Mouse (Mus musculus) midbrain, postnatal 0 days (tissue): ENCODE measurements around the gene Gm20521. TPM values are rescaled to one million over a fixed set of nuclear protein-coding genes. Genes with fewer than 3 reads are reported as not detected.

Experiments used
- ATAC-seq: fragments of 200-750 bp; cut with Nextera tagmentation; 2 replicates; pipeline ENCODE4 v1.8.0; 2017; ENCODE audit warnings: moderate number of reproducible peaks, mild to moderate bottlenecking, moderate TSS enrichment, moderate library complexity; ENCODE audit not compliant: low FRiP score
- DNase-seq: peaks from one replicate; pipeline ENCODE4 v3.0.0-alpha.2; 2015; ENCODE audit warnings: low spot score
- H3K27ac ChIP-seq: fragments of 300-500 bp; sonication (generic); 2 replicates; pipeline ENCODE4 v1.5.1; 2014; ENCODE audit warnings: low read depth, mild to moderate bottlenecking, low read length, mixed read lengths
- H3K27me3 ChIP-seq: fragments of 300-500 bp; sonication (generic); 2 replicates; pipeline ENCODE4 v1.6.1; 2014; ENCODE audit warnings: low read length, control low read depth, mixed read lengths; ENCODE audit not compliant: insufficient read depth
- H3K36me3 ChIP-seq: fragments of 300-500 bp; sonication (generic); 2 replicates; pipeline ENCODE4 v1.6.1; 2014; ENCODE audit warnings: low read length, control low read depth, mixed read lengths; ENCODE audit not compliant: insufficient read depth
- H3K4me1 ChIP-seq: fragments of 300-500 bp; sonication (generic); 2 replicates; pipeline ENCODE4 v1.6.1; 2014; ENCODE audit warnings: mild to moderate bottlenecking, control low read depth, antibody characterized with exemption, low read length, mixed read lengths; ENCODE audit not compliant: insufficient read depth
- H3K4me2 ChIP-seq: fragments of 300-500 bp; sonication (generic); 2 replicates; pipeline ENCODE4 v1.6.1; 2014; ENCODE audit warnings: low read depth, mild to moderate bottlenecking, low read length, mixed read lengths; ENCODE audit not compliant: poor library complexity, severe bottlenecking
- H3K4me3 ChIP-seq: fragments of 300-500 bp; sonication (generic); 2 replicates; pipeline ENCODE4 v1.5.1; 2014; ENCODE audit warnings: low read depth, mild to moderate bottlenecking, low read length, moderate library complexity
- H3K9ac ChIP-seq: fragments of 300-500 bp; sonication (generic); replicated peaks from 2 replicates; pipeline ENCODE4 v1.6.1; 2014; ENCODE audit warnings: mild to moderate bottlenecking, low read length, moderate library complexity, mixed read lengths; ENCODE audit not compliant: poor library complexity, severe bottlenecking
- H3K9me3 ChIP-seq: fragments of 300-500 bp; sonication (generic); 2 replicates; pipeline ENCODE4 v1.6.1; 2016; ENCODE audit warnings: low read length, control low read depth
- CTCF ChIP-seq: IDR thresholded peaks from 2 replicates; pipeline ENCODE4 v1.5.1; 2016; ENCODE audit warnings: antibody characterized with exemption, mild to moderate bottlenecking
- WGBS: fragments of 180-500 bp; shearing (Covaris S2); extraction: QIAGEN DNeasy Blood & Tissue Kit; methylation state at CpG from one replicate; pipeline ENCODE4 v1.1.7; 2014; 5-methylcytosine and 5-hydroxymethylcytosine counted together
- polyA plus RNA-seq: library from polyadenylated mRNA; unstranded; fragments of >200 nt; fragmentation: Nextera tagmentation; extraction: Ambion mirVana; gene quantifications from 2 replicates; pipeline ENCODE4 v1.2.1, GENCODE M21; 2015
- total RNA-seq: library from RNA; depleted of rRNA; stranded (reverse); fragments of >200 nt; gene quantifications from 2 replicates; pipeline ENCODE4 v1.2.3, GENCODE M21; 2014

Gm20521 gene
- total and polyA plus RNA-seq, 2 experiments from 2014 or later = 0.82 to 1.6 TPM

DNA sequence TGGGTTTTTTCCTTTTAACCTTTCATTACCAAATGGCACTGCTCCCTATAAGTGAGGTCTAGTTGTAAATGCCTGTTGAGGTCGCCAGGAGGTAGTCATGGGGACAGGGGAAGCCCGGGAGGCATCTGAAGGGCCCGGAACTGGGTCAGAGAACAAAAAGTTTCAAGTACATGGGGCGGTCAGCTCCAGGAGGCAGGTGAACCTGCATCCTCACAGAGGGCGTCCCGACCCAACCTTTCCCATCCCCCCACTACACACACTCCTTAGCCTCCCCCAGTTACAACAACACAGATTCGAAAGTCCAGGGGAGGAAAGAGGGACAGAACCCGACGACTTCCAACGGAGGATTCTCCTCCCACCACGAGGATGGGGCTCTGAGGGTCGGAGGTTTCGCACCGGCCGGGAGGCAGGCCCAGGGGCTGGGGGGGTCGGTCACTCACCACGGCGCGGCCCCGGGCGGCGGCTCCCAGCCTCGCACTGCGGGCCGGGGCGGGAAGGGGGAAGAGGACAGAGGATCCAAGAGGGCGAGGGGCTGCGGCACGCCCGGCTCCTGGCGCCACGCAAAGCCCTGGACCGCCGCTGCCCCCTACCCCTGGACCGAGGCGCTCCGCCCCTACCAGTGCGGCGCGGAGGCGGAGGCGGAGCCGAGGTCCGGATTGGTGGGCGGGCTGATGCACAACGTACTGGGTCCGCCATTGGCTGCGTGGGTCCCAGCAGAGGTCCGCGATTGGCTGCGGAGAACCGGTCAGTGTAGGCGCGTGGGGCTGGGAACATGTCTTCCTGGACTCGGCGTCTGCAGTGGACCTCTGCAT lies 19.5 kb upstream of the Gm20521 start:
- H3K9me3 ChIP-seq = no peaks in the 10 kb centered on the region
- ATAC-seq (peak; percentile 99), DNase-seq (peak; percentile 95)
- peak overlapping the region; percentile 62 for H3K27ac ChIP-seq
- H3K4me3 ChIP-seq = peak overlapping the region; percentile 93
- peak overlapping the region; percentile 84 for H3K4me2 ChIP-seq
- TF ChIP-seq CTCF = no peak; the same call in none of the 2 replicates
- no peaks in the 10 kb centered on the region for H3K4me1 ChIP-seq
- WGBS = under 1% methylated on average over 44 of the region's 56 CpGs
- no peaks in the 10 kb centered on the region for H3K36me3 ChIP-seq
- H3K27me3 ChIP-seq = no peaks in the 10 kb centered on the region
- H3K9ac ChIP-seq = peak overlapping the region; percentile 84

DNA sequence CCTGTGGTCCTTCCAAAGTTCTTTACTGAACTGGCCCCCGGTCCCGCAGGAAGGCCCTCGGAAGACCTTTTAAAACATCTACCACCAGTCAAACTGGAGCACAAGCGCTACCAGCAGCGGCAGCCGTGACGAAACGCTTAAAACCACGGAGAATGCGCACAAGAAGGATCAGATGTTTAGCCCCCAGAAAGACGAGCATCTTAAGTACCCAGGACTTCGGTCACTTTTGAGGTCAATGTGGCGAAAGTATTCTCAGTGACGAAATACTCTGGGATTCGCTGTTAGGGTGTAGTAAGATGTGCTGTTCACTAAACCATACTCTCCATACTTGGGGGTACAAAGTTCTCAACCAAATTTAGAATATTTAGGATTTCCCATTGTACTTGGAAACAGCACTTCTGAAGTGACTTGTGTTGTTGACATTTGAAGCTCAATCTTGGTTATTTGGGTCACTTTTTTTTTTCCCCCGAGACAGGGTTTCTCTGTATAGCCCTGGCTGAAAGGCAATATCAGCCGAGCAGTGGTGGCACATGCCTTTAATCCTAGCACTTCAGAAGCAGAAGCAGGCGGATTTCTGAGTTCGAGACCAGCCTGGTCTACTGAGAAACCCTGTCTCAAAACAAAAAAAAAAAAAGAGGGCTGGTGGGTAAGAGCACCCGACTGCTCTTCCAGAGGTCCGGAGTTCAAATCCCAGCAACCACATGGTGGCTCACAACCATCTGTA lies 18.8 kb upstream of the Gm20521 start:
- WGBS = 17% methylated on average over 21 of the region's 21 CpGs
- Histone ChIP-seq H3K4me2 (peak overlapping the region; percentile 84), H3K4me3 (peak overlapping the region; percentile 93), H3K9me3 (no peaks in the 10 kb centered on the region), H3K27me3 (no peaks in the 10 kb centered on the region), H3K27ac (peak overlapping the region; percentile 21; the same call in 1 of the 2 replicates), H3K36me3 (no peaks in the 10 kb centered on the region), H3K4me1 (no peaks in the 10 kb centered on the region), H3K9ac (peak overlapping the region; percentile 84)
- DNase-seq (no peak), ATAC-seq (peak; percentile 29; the same call in 1 of the 2 replicates)
- no peak for TF ChIP-seq CTCF

DNA sequence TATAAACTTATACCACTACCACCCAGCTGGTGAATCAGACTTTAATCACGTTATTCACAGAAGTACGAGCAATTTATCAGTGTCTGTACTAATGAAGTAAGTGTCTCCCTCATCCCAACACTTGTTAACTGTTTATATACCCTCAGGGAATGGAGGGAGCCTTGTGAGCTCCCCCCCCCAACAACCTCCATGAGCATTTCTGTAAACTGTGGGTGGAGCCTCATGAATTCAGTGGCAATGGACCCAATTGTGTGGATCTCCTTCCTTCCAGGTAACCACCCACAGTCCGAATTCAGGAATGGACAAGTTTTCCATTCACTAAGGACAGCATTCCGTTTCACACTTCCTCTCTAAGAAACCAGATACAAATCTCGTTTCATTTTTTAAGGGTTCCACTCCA lies 17.6 kb upstream of the Gm20521 start:
- Histone ChIP-seq H3K36me3 (no peaks in the 10 kb centered on the region), H3K9me3 (no peaks in the 10 kb centered on the region), H3K27ac (no peak overlapping the region), H3K4me3 (no peak overlapping the region), H3K9ac (no peak overlapping the region), H3K4me2 (no peak overlapping the region), H3K4me1 (no peaks in the 10 kb centered on the region), H3K27me3 (no peaks in the 10 kb centered on the region)
- ATAC-seq (no peak), DNase-seq (no peak)
- whole genome bisulfite sequencing = 88% methylated on average over 5 of the region's 5 CpGs
- no peak for TF ChIP-seq CTCF

DNA sequence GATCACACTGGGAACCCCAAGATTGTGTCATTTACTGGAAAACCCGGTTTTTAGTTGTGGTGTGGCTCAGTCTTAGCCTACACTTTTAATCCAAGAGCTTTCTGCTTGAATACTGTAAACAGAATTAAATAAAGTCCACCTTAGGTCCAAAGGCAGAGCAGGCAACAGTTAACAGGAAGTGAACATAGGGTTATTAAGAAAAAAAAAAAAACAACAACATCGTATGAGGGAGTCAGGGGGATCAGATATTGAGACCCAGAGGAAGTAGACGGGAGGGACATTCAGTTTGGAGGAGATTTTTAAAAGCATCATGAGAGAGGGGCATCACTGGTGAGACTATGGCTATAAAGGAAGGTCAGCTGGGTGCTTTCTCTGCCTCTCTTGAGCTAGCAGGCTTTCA lies 17.0 kb upstream of the Gm20521 start:
- TF ChIP-seq CTCF = no peak
- DNase-seq = no peak
- H3K4me2 ChIP-seq = no peak overlapping the region
- no peak for ATAC-seq
- no peak overlapping the region for H3K4me3 ChIP-seq
- no peak overlapping the region for H3K9ac ChIP-seq
- no peaks in the 10 kb centered on the region for H3K4me1 ChIP-seq
- H3K27ac ChIP-seq = no peak overlapping the region
- no peaks in the 10 kb centered on the region for H3K36me3 ChIP-seq
- no peaks in the 10 kb centered on the region for H3K27me3 ChIP-seq
- WGBS = 62% methylated on average over 3 of the region's 3 CpGs
- H3K9me3 ChIP-seq = no peaks in the 10 kb centered on the region

DNA sequence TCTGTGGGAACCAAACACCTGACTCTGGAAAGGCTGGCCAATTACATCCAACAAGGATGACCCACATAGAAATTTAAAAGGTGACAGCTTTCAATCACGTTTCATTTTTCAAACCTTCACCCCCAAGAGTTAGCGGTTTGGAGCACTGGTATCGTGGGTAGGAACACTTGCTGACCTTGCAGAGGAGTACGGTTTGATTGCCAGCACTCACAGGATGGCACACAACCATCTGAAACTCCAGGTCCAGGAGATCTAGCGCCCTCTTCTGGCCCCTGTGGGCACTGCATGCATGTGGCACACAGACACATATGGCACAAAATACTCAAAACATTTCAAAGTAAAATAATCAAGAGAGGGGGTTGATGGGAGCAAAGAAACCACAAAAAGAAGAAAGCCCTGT lies 16.3 kb upstream of the Gm20521 start:
- TF ChIP-seq CTCF = peak; percentile 62
- no peak overlapping the region for H3K4me2 ChIP-seq
- no peaks in the 10 kb centered on the region; the same call in 1 of the 2 replicates for H3K36me3 ChIP-seq
- H3K4me3 ChIP-seq = no peak overlapping the region
- H3K9ac ChIP-seq = no peak overlapping the region
- H3K9me3 ChIP-seq = no peaks in the 10 kb centered on the region
- H3K27ac ChIP-seq = no peak overlapping the region
- WGBS = 54% methylated on average over 5 of the region's 5 CpGs
- ATAC-seq (no peak), DNase-seq (no peak)
- H3K27me3 ChIP-seq = no peaks in the 10 kb centered on the region
- no peaks in the 10 kb centered on the region for H3K4me1 ChIP-seq

DNA sequence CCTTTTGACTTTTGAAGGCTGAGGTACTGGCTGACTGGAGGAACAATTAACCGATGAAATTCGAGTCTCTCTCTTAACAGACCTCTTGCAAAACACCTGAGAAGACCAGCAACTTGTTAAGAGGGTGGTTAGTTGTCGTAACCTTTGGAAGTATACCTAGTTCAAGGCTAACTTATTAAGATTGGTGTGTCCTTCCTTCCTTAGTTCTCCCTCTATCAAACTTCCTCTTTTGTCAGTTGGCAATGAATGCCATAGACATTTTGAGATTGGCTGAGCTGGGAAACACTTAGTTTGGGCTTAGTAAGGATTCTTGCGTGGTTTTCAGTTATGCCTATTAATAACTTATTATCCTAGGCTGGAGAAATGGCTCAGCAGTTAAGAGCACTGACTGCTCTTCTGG lies 15.2 kb upstream of the Gm20521 start:
- Histone ChIP-seq H3K4me2 (no peak overlapping the region), H3K4me1 (no peaks in the 10 kb centered on the region), H3K36me3 (no peaks in the 10 kb centered on the region; the same call in 1 of the 2 replicates), H3K4me3 (no peak overlapping the region), H3K27me3 (no peaks in the 10 kb centered on the region), H3K9ac (no peak overlapping the region), H3K9me3 (no peaks in the 10 kb centered on the region), H3K27ac (no peak overlapping the region)
- 86% methylated on average over 4 of the region's 4 CpGs for WGBS
- ATAC-seq (no peak), DNase-seq (no peak)
- TF ChIP-seq CTCF = no peak
